14 mouse cellular contexts compared by ENCODE assay signal in genomic region chr10:21304672-21305632, GRCm38 (mm10). TPM values are rescaled to one million over a fixed set of nuclear protein-coding genes. Genes with fewer than 3 reads are reported as not detected.
DNase-seq lines count a peak whose midpoint lies in the region; ATAC-seq and TF ChIP-seq lines count a peak whose summit lies in the region.
"Had no signal": no experiment of that assay in that cellular context is flagged by ENCODE, and none has a peak within 500 bp of the region (broad histone marks: within the 10 kb centered on the region; RNA-seq: fewer than 3 reads in every experiment).

No protein-coding gene starts in this region.

- peaks cover 54% of the 10 kb centered on the region for H3K36me3 ChIP-seq in heart, postnatal 0 days (replicated peaks; ENCODE audit: control insufficient read depth, insufficient read depth, low read length)
- H3K36me3 ChIP-seq in midbrain, postnatal 0 days (ENCODE audit: insufficient read depth, low read length) = peaks cover 19% of the 10 kb centered on the region

- no peak for TF ChIP-seq CTCF in heart, postnatal 0 days (IDR thresholded peaks at IDR 0.05; ENCODE audit: low read depth)
- no peak for TF ChIP-seq CTCF in midbrain, postnatal 0 days (IDR thresholded peaks at IDR 0.05)

- H3K4me3 ChIP-seq in heart, postnatal 0 days (ENCODE audit: low read depth, low read length) = no peak overlapping the region
- no peak overlapping the region for H3K4me3 ChIP-seq in midbrain, postnatal 0 days (ENCODE audit: low read depth, low read length)
- H3K4me3 ChIP-seq: liver, embryonic 13.5 days; neural tube, embryonic 13.5 days had no signal

- ATAC-seq in heart, postnatal 0 days (ENCODE audit: insufficient read depth, low read depth) = no peak
- no peak for ATAC-seq in midbrain, postnatal 0 days (ENCODE audit: low FRiP score)
- ATAC-seq: forebrain, embryonic 14.5 days had no signal

- WGBS in heart, postnatal 0 days = 62% methylated on average over 11 of the region's 11 CpGs
- 86% methylated on average over 11 of the region's 11 CpGs for WGBS in midbrain, postnatal 0 days

- no peaks in the 10 kb centered on the region for H3K4me1 ChIP-seq in heart, postnatal 0 days (ENCODE audit: control insufficient read depth, insufficient read depth)
- H3K4me1 ChIP-seq in midbrain, postnatal 0 days (ENCODE audit: insufficient read depth, low read length) = no peaks in the 10 kb centered on the region
- H3K4me1 ChIP-seq: neural tube, embryonic 13.5 days had no signal

- H3K27ac ChIP-seq in heart, postnatal 0 days (ENCODE audit: low read depth) = no peak overlapping the region
- no peak overlapping the region for H3K27ac ChIP-seq in midbrain, postnatal 0 days (ENCODE audit: low read depth, low read length)
- H3K27ac ChIP-seq: liver, embryonic 13.5 days; neural tube, embryonic 13.5 days had no signal

- no peak for TF ChIP-seq EP300 in heart, postnatal 0 days (IDR thresholded peaks at IDR 0.05; ENCODE audit: low read depth)

- no peaks in the 10 kb centered on the region for H3K9me3 ChIP-seq in heart, postnatal 0 days (replicated peaks; ENCODE audit: control insufficient read depth, low read length)
- H3K9me3 ChIP-seq in midbrain, postnatal 0 days (ENCODE audit: low read length) = no peaks in the 10 kb centered on the region
- H3K9me3 ChIP-seq: liver, embryonic 13.5 days; neural tube, embryonic 13.5 days had no signal

- no peaks in the 10 kb centered on the region for H3K27me3 ChIP-seq in heart, postnatal 0 days (ENCODE audit: control insufficient read depth, insufficient read depth, low read length)
- H3K27me3 ChIP-seq in midbrain, postnatal 0 days (ENCODE audit: insufficient read depth, low read length) = no peaks in the 10 kb centered on the region
- H3K27me3 ChIP-seq: liver, embryonic 13.5 days; neural tube, embryonic 13.5 days had no signal

- H3K4me2 ChIP-seq in heart, postnatal 0 days (ENCODE audit: low read depth, low read length) = no peak overlapping the region
- no peak overlapping the region for H3K4me2 ChIP-seq in midbrain, postnatal 0 days (ENCODE audit: low read depth, low read length, poor library complexity, severe bottlenecking)
- H3K4me2 ChIP-seq: liver, embryonic 13.5 days; neural tube, embryonic 13.5 days had no signal

- no peak overlapping the region for H3K9ac ChIP-seq in heart, postnatal 0 days (replicated peaks; ENCODE audit: low read depth, low read length)
- no peak overlapping the region for H3K9ac ChIP-seq in midbrain, postnatal 0 days (replicated peaks; ENCODE audit: low read length, poor library complexity, severe bottlenecking)
- H3K9ac ChIP-seq: liver, embryonic 13.5 days; neural tube, embryonic 13.5 days had no signal

- peak; percentile 20 for DNase-seq in heart, postnatal 0 days (ENCODE audit: low spot score)
- DNase-seq in heart, adult 9 months (ENCODE audit: low spot score in 2 of 2) = no peak
- DNase-seq in brain, adult 2 months (ENCODE audit: low read depth, low spot score) = peak; percentile 50
- peak; percentile 35 for DNase-seq in kidney, adult 18-20 months
- peak; percentile 19 for DNase-seq in skeletal muscle tissue, adult 2 months (ENCODE audit: low read depth, low spot score)
- no peak for DNase-seq in T-cell, adult 2 months (ENCODE audit: low spot score)
- no peak for DNase-seq in midbrain, postnatal 0 days (ENCODE audit: low spot score)
- DNase-seq: adrenal gland, postnatal 10 days; cerebellum, adult 9-11 months; layer of hippocampus, postnatal 36 days; liver, embryonic 13.5 days; thymus, adult 18-20 months had no signal

RNA-seq across cellular contexts. Expression of gene Hbs1l, which starts 9.2 kb away (rescaled TPM):
- 45.2 and 46.5 TPM in 2 replicates for total RNA-seq in heart, postnatal 0 days (2014; rRNA removed; ENCODE audit: low replicate concordance)
- 48.8 and 51.0 TPM in 2 replicates for polyA plus RNA-seq in heart, postnatal 0 days (2015; fragmentation: Nextera tagmentation; extraction: Ambion mirVana)
- 59.1 and 93.8 TPM in 2 replicates for total RNA-seq in midbrain, postnatal 0 days (2014; rRNA removed)
- 69.3 and 72.2 TPM in 2 replicates for polyA plus RNA-seq in midbrain, postnatal 0 days (2015; fragmentation: Nextera tagmentation; extraction: Ambion mirVana)

Comparison
In these comparisons a context has a peak if more than half of its experiments do, and no peak if none do; other contexts are left out.
1. DNase-seq: peak in heart, postnatal 0 days (single experiment), brain, adult 2 months (single experiment), kidney, adult 18-20 months (single experiment) and skeletal muscle tissue, adult 2 months (single experiment); none in heart, adult 9 months (0 of 2), T-cell, adult 2 months (single experiment) and midbrain, postnatal 0 days (single experiment).